18 mouse cellular contexts compared by ENCODE assay signal in genomic region chr11:121289859-121290258, GRCm38 (mm10). TPM values are rescaled to one million over a fixed set of nuclear protein-coding genes. Genes with fewer than 3 reads are reported as not detected.
DNase-seq lines count a peak whose midpoint lies in the region; ATAC-seq and TF ChIP-seq lines count a peak whose summit lies in the region.
"Had no signal": no experiment of that assay in that cellular context is flagged by ENCODE, and none has a peak within 500 bp of the region (broad histone marks: within the 10 kb centered on the region; RNA-seq: fewer than 3 reads in every experiment).

No protein-coding gene starts in this region.

- DNase-seq in gastrocnemius, adult 2 months = no peak
- no peak for DNase-seq in gastrocnemius, postnatal 10 days
- no peak for DNase-seq in liver, postnatal 0 days
- no peak for DNase-seq in liver
- DNase-seq in A20 (ENCODE audit: low read depth, low spot score) = peak; percentile 22
- DNase-seq in right cerebral cortex, postnatal 36 days (ENCODE audit: low spot score in 2 of 2) = no peak
- no peak for DNase-seq in cerebellum, postnatal 10 days
- DNase-seq: adrenal gland, adult 2 months; cerebellum, adult 9-11 months; kidney, adult 18-20 months; right cerebral cortex, adult 18-20 months had no signal

- ATAC-seq in liver, postnatal 0 days = no peak
- ATAC-seq in common myeloid progenitor, adult 5-6 weeks (replicated peaks; ENCODE audit: low read depth, poor library complexity, severe bottlenecking) = 0 out of 2 replicates have a peak, but pooled peaks have one; percentile 45

- no peak overlapping the region for H3K27ac ChIP-seq in gastrocnemius, adult 2 months
- H3K27ac ChIP-seq in liver, postnatal 0 days (ENCODE audit: low read depth) = no peak overlapping the region
- H3K27ac ChIP-seq: embryonic facial prominence, embryonic 12.5 days; hindbrain, embryonic 10.5 days; limb, embryonic 15.5 days; midbrain, embryonic 12.5 days; neural tube, embryonic 12.5 days had no signal

- H3K4me1 ChIP-seq in liver, postnatal 0 days (ENCODE audit: insufficient read depth) = no peaks in the 10 kb centered on the region
- H3K4me1 ChIP-seq: embryonic facial prominence, embryonic 12.5 days; hindbrain, embryonic 10.5 days; limb, embryonic 15.5 days; midbrain, embryonic 12.5 days; neural tube, embryonic 12.5 days had no signal

- H3K9me3 ChIP-seq in liver, postnatal 0 days (ENCODE audit: low read length) = no peaks in the 10 kb centered on the region
- H3K9me3 ChIP-seq: embryonic facial prominence, embryonic 12.5 days; hindbrain, embryonic 10.5 days; limb, embryonic 15.5 days; midbrain, embryonic 12.5 days; neural tube, embryonic 12.5 days had no signal

- H3K9ac ChIP-seq in liver, postnatal 0 days (replicated peaks) = no peak overlapping the region
- H3K9ac ChIP-seq: embryonic facial prominence, embryonic 12.5 days; limb, embryonic 15.5 days; midbrain, embryonic 12.5 days; neural tube, embryonic 12.5 days had no signal

- 87% methylated on average over 3 of the region's 3 CpGs for WGBS in liver, postnatal 0 days (ENCODE audit: insufficient replicate concordance)

- intact Hi-C loops in gastrocnemius, adult 2 months (cut with DNase I) = loop anchor here (5.0 kb wide), 1 partner anchor 42 kb away; no protein-coding TSS in a partner anchor

- no peak overlapping the region for H3K4me2 ChIP-seq in liver, postnatal 0 days (ENCODE audit: low read depth, low read length)
- H3K4me2 ChIP-seq: embryonic facial prominence, embryonic 12.5 days; heart, embryonic 11.5 days; limb, embryonic 15.5 days; midbrain, embryonic 12.5 days; neural tube, embryonic 12.5 days had no signal

- H3K4me3 ChIP-seq in gastrocnemius, adult 2 months = no peak overlapping the region
- H3K4me3 ChIP-seq in liver, postnatal 0 days (ENCODE audit: low read depth, low read length) = no peak overlapping the region
- H3K4me3 ChIP-seq: embryonic facial prominence, embryonic 12.5 days; hindbrain, embryonic 10.5 days; limb, embryonic 15.5 days; midbrain, embryonic 12.5 days; neural tube, embryonic 12.5 days had no signal

- TF ChIP-seq EP300 in liver, postnatal 0 days (IDR thresholded peaks at IDR 0.05; ENCODE audit: low read depth) = no peak

- no peaks in the 10 kb centered on the region for H3K27me3 ChIP-seq in liver, postnatal 0 days (ENCODE audit: insufficient read depth, low read length)
- H3K27me3 ChIP-seq: embryonic facial prominence, embryonic 12.5 days; limb, embryonic 15.5 days; midbrain, embryonic 12.5 days; neural tube, embryonic 12.5 days had no signal

- peaks cover 63% of the 10 kb centered on the region for H3K36me3 ChIP-seq in liver, postnatal 0 days (replicated peaks; ENCODE audit: insufficient read depth, low read length)

- TF ChIP-seq CTCF in gastrocnemius, adult 2 months (IDR thresholded peaks at IDR 0.05) = peak; percentile 37
- peak; percentile 49 for TF ChIP-seq CTCF in liver, postnatal 0 days (IDR thresholded peaks at IDR 0.05; ENCODE audit: low read depth)

RNA-seq across cellular contexts. Expression of gene Foxk2, which starts 30.1 kb away (rescaled TPM):
- total RNA-seq in gastrocnemius, adult 2 months (2021) = 10 to 100 TPM; 30.1 to 32.9 TPM
- total RNA-seq in gastrocnemius, postnatal 10 days (2021) = 10 to 100 TPM; 23.4 to 29.1 TPM
- polyA plus RNA-seq in liver, postnatal 0 days (2015; fragmentation: Nextera tagmentation; extraction: Ambion mirVana) = 2.3 and 2.6 TPM in 2 replicates
- 20.8 and 23.8 TPM in 2 replicates for total RNA-seq in common myeloid progenitor, adult 5-6 weeks (2017)

RNA-seq across cellular contexts. Expression of gene Narf, which starts 52.8 kb away (rescaled TPM):
- total RNA-seq in gastrocnemius, adult 2 months (2021) = 100 to 1,000 TPM; 106 to 133 TPM
- 10 to 100 TPM; 36.5 to 41.6 TPM for total RNA-seq in gastrocnemius, postnatal 10 days (2021)
- polyA plus RNA-seq in liver, postnatal 0 days (2015; fragmentation: Nextera tagmentation; extraction: Ambion mirVana) = 27.8 and 39.1 TPM in 2 replicates
- total RNA-seq in common myeloid progenitor, adult 5-6 weeks (2017) = 23.5 and 40.9 TPM in 2 replicates
